Mouse (Mus musculus) lung, adult 2 months (tissue): ENCODE measurements around the gene Rfc2.

Experiments used
- CTCF ChIP-seq: fragments of 200-500 bp; IDR thresholded peaks from 2 replicates; pipeline ENCODE4 v1.5.1; 2011; ENCODE audit warnings: mild to moderate bottlenecking, low read length, control low read depth; ENCODE audit not compliant: insufficient read depth
- POLR2A ChIP-seq: fragments of 200-500 bp; IDR thresholded peaks from 2 replicates; pipeline ENCODE4 v1.6.1; 2011; ENCODE audit warnings: low read depth, mild to moderate bottlenecking, control low read depth, low read length, borderline replicate concordance; ENCODE audit errors: extremely low read depth

- no peak for TF ChIP-seq CTCF
- TF ChIP-seq POLR2A: no peak
Measured at GRCm38 (mm10) chr5:134615380-134615779, 34.2 kb downstream of the Rfc2 start.
